Mouse (Mus musculus) bone marrow, adult 2 months (tissue): Measurements from ENCODE around the gene Hscb. TPM values are rescaled to one million over a fixed set of nuclear protein-coding genes. Genes with fewer than 3 reads are reported as not detected.
"Not testable (repeated sequence)": the region's sequence is repeated elsewhere in the genome, so short reads cannot be mapped to it uniquely, and the experiment has no call there.

Source experiments
- H3K27ac ChIP-seq: fragments of 200-500 bp; 2 replicates; pipeline ENCODE4 v1.5.1; 2012; ENCODE audit warnings: low read depth, mild to moderate bottlenecking, control low read depth, inconsistent platforms, low read length; ENCODE audit not compliant: control insufficient read depth, poor library complexity, insufficient read depth
- H3K4me1 ChIP-seq: fragments of 200-500 bp; 2 replicates; pipeline ENCODE4 v1.6.1; 2011; ENCODE audit warnings: low read length; ENCODE audit not compliant: control insufficient read depth, insufficient read depth
- H3K4me3 ChIP-seq: fragments of 200-500 bp; replicated peaks from 2 replicates; pipeline ENCODE3; 2011; ENCODE audit warnings: mild to moderate bottlenecking, low read depth, low read length, control low read depth; ENCODE audit not compliant: control insufficient read depth
- CTCF ChIP-seq: fragments of 200-500 bp; IDR thresholded peaks from 2 replicates; pipeline ENCODE4 v1.5.1; 2011; ENCODE audit warnings: low read length, control low read depth; ENCODE audit not compliant: control insufficient read depth, insufficient read depth
- POLR2A ChIP-seq: fragments of 200-500 bp; IDR thresholded peaks from 2 replicates; pipeline ENCODE4 v1.6.1; 2011; ENCODE audit warnings: low read depth, mild to moderate bottlenecking, control low read depth, low read length, borderline replicate concordance; ENCODE audit not compliant: control insufficient read depth
- WGBS: fragments of 180-500 bp; shearing (Covaris S2); methylation state at CpG from one replicate; pipeline ENCODE4 v1.1.7; 2018; 5-methylcytosine and 5-hydroxymethylcytosine counted together
- polyA plus RNA-seq: library from polyadenylated mRNA; stranded (reverse); fragments of >200 nt; gene quantifications from 2 replicates; pipeline ENCODE4 v1.2.4, GENCODE M21; 2011; ENCODE audit warnings: low replicate concordance; ENCODE audit not compliant: missing spikeins, insufficient read depth, insufficient read length

Hscb gene
- polyA plus RNA-seq: 24.7 and 45.3 TPM in 2 replicates

- Histone ChIP-seq H3K27ac (peak within 1 kb of the TSS; percentile 83), H3K4me3 (peak within 1 kb of the TSS; percentile 91), H3K4me1 (peaks cover 1% of the 10 kb centered on the region; the same call in 1 of the 2 replicates)
- WGBS: under 1% methylated on average over 41 of the region's 41 CpGs
- peak; percentile 91; the same call in 1 of the 2 replicates for TF ChIP-seq POLR2A
- no peak; the same call in 1 of the 2 replicates for TF ChIP-seq CTCF
Measured at GRCm38 (mm10) chr5:110839678-110840365, at the start of gene Hscb, which contains the start of gene Chek2. Hscb (minus strand) TSS chr5:110839777. Chek2 (plus strand) TSS chr5:110839979.

DNA sequence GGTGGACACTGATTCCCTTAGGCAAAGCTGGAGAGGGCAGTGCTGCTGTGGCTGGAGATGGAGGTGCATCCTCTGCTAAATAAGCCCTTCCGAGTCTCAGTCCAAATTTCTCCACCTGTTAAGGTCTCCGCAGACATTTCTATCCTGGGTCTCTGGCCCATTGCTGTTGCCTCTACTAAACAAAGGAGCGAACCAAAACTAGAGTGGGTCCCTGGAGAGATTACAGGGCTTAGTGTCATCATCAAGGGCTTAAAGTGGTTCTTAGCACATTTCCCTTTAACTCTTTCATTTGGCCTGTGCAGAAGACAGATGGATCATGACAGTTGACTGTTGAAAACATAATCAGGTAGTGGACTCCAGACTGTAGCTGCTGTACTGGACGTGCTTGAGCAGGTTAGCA lies 49.0 kb upstream of the Hscb start:
- no peak overlapping the region for H3K27ac ChIP-seq
- 89% methylated on average over 4 of the region's 4 CpGs for WGBS
- TF ChIP-seq CTCF (no peak), POLR2A (no peak)
- H3K4me3 ChIP-seq: no peak overlapping the region
- no peaks in the 10 kb centered on the region for H3K4me1 ChIP-seq

DNA sequence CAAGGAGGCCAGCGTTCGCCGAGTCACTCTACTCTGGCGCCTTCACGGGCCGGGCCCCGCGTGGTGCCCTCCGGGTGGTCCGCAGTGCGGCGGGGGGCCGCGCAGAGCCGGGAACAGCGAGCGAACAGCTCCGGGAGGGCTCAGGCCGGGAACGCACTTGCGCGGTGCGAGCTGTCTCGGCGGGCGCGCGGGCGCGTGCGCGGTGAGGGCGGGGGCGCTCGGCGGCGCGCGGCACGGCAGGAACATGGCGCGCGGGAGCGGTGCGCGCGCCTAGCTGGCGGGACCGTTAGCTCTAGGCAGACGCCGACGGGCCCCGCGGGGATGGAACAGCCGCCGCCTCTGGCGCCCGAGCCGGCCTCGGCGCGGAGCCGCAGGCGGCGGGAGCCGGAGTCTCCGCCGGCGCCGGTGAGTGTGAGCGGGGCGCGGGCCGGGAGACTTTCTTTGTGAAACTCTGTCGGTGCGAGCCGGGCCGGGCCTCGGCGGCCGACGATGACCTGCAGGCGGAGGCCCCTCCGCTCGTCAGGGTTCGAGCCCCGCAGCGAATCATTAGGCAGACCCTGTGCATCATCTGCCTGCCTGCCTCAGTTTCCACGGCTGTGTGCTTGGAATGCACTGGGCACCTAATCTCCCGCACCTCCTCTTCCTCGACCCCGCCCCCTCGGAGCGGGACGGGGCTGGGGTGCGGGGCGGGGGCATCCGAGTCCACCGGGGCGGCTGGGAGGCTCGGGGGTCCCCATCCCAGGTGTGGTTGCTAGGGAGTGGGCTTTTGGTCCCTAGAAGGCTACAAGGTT lies 40.2 kb upstream of the Hscb start, which contains the start of gene Ttc28:
Gene Ttc28 (plus strand): TSS at position 220 of the 791 bp plus-strand sequence.
- WGBS: under 1% methylated on average over 98 of the region's 101 CpGs
- Histone ChIP-seq H3K4me1 (no peaks in the 10 kb centered on the region), H3K4me3 (peak within 1 kb of the TSS; percentile 96), H3K27ac (peak within 1 kb of the TSS; percentile 43; the same call in 1 of the 2 replicates)
- TF ChIP-seq POLR2A (peak; percentile 12; the same call in 1 of the 2 replicates), CTCF (no peak)

- WGBS: 71% methylated on average over 7 of the region's 7 CpGs
Measured at GRCm38 (mm10) chr5:110879042-110879441, 39.5 kb upstream of the Hscb start.

GRCm38 (mm10) chr5:110878526-110878925 lies 38.9 kb upstream of the Hscb start:
- 93% methylated on average over 1 of the region's 1 CpGs for WGBS
- H3K4me1 ChIP-seq, H3K27ac ChIP-seq, H3K4me3 ChIP-seq: not testable (repeated sequence)

More at GRCm38 (mm10) chr5:110879042-110879441, 39.5 kb upstream of the Hscb start:
- TF ChIP-seq POLR2A (no peak), CTCF (no peak)
- Histone ChIP-seq H3K4me3 (peak overlapping the region; percentile 96), H3K27ac (no peak overlapping the region; the same call in 1 of the 2 replicates), H3K4me1 (no peaks in the 10 kb centered on the region)

GRCm38 (mm10) chr5:110877666-110878505 lies 38.3 kb upstream of the Hscb start:
- TF ChIP-seq CTCF: no peak
- H3K27ac ChIP-seq: no peak overlapping the region
- H3K4me1 ChIP-seq: no peaks in the 10 kb centered on the region
- H3K4me3 ChIP-seq: no peak overlapping the region
- WGBS: 93% methylated on average over 5 of the region's 5 CpGs

DNA sequence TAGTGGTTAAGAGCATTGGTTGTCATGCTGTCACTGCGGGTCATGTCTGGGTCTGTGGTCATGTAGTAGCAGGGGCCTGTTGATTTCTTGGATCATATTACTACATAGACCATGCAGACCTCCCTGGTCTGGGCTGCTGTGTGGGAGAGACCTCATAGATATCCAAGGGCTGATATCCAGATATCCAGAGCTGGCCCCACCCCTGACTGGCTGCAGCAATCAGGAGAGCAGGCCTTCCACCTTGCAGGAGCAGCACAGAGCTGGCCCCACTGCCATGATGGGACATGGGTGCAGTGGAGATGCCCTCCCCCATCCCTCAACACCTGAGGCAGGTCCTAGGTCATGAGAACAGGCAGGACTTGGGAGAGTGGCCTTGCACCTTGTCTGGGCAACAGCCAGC lies 35.7 kb upstream of the Hscb start:
- WGBS: 83% methylated on average over 1 of the region's 1 CpGs
- TF ChIP-seq CTCF: no peak
- no peak for TF ChIP-seq POLR2A
- Histone ChIP-seq H3K4me1 (no peaks in the 10 kb centered on the region), H3K4me3 (no peak overlapping the region), H3K27ac (no peak overlapping the region)

- Histone ChIP-seq H3K4me1 (no peaks in the 10 kb centered on the region), H3K4me3 (no peak overlapping the region), H3K27ac (no peak overlapping the region)
- TF ChIP-seq CTCF (no peak), POLR2A (no peak)
Measured at GRCm38 (mm10) chr5:110874711-110875110, 35.1 kb upstream of the Hscb start.
